Mouse (Mus musculus): ENCODE results near the gene Exosc5.
A peak's percentile ranks its signal among the peaks of the same experiment; 100 is the strongest.

GRCm38 (mm10) chr7:25672442-25672841 lies 13.5 kb downstream of the Exosc5 start:
- peak; percentile 58 for TF ChIP-seq CTCF (IDR thresholded peaks at IDR 0.05; ENCODE audit: low read depth, low read length)
- no peak for TF ChIP-seq EP300 (IDR thresholded peaks at IDR 0.05; ENCODE audit: insufficient read depth, low read depth, low read length)
- TF ChIP-seq POLR2A (IDR thresholded peaks at IDR 0.05; ENCODE audit: insufficient read depth, low read length): no peak

Measured in ES-Bruce4 (cell line).